Mouse (Mus musculus) liver, embryonic 14.5 days (tissue): ENCODE results near the gene Cd101. TPM values are rescaled to one million over a fixed set of nuclear protein-coding genes. Genes with fewer than 3 reads are reported as not detected.

ENCODE experiments used
- ATAC-seq: fragments of 200-750 bp; cut with Nextera tagmentation; 2 replicates; pipeline ENCODE4 v1.8.0; 2017; ENCODE audit warnings: moderate number of reproducible peaks, mild to moderate bottlenecking, moderate library complexity; ENCODE audit not compliant: insufficient read depth
- DNase-seq, 3 experiments: peaks; one replicate each; pipeline ENCODE4 v3.0.0-alpha.2; 2012 to 2013; ENCODE audit warnings: low read depth in 3 of 3, low spot score in 3 of 3
- H3K27ac ChIP-seq: fragments of 300-500 bp; sonication (generic); 2 replicates; pipeline ENCODE4 v1.5.1; 2014; ENCODE audit warnings: moderate library complexity, mild to moderate bottlenecking, control low read depth, inconsistent platforms
- H3K27me3 ChIP-seq: fragments of 300-500 bp; sonication (generic); 2 replicates; pipeline ENCODE4 v1.6.1; 2014; ENCODE audit warnings: mild to moderate bottlenecking, low read length, moderate library complexity; ENCODE audit not compliant: control insufficient read depth, insufficient read depth
- H3K36me3 ChIP-seq: fragments of 300-500 bp; sonication (generic); replicated peaks from 2 replicates; pipeline ENCODE4 v1.6.1; 2014; ENCODE audit warnings: low read depth; ENCODE audit not compliant: control insufficient read depth, insufficient read depth
- H3K4me1 ChIP-seq, 2 experiments: fragments of 200-500 bp in 1 of 2; fragments of 300-500 bp in 1 of 2; sonication (generic) in 1 of 2; replicated peaks; 2 replicates each; pipeline ENCODE4 v1.6.1; 2012 to 2014; ENCODE audit warnings: antibody characterized with exemption in 1 of 2, inconsistent platforms in 1 of 2, low read length in 1 of 2; ENCODE audit not compliant: control insufficient read depth in 2 of 2, insufficient read depth in 2 of 2
- H3K4me2 ChIP-seq: fragments of 300-500 bp; sonication (generic); 2 replicates; pipeline ENCODE4 v1.6.1; 2014; ENCODE audit warnings: low read depth, mild to moderate bottlenecking, control low read depth, moderate library complexity
- H3K4me3 ChIP-seq, 2 experiments: fragments of 200-500 bp in 1 of 2; fragments of 300-500 bp in 1 of 2; sonication (generic) in 1 of 2; 2 replicates each; pipeline ENCODE4 v1.5.1; 2012 to 2014; ENCODE audit warnings: low read depth in 2 of 2, low read length in 2 of 2, mild to moderate bottlenecking in 2 of 2, control low read depth in 1 of 2, inconsistent platforms in 1 of 2, moderate library complexity in 1 of 2; ENCODE audit not compliant: insufficient read depth in 1 of 2
- H3K9ac ChIP-seq: fragments of 300-500 bp; sonication (generic); replicated peaks from 2 replicates; pipeline ENCODE4 v1.6.1; 2014; ENCODE audit warnings: mild to moderate bottlenecking, control low read depth, moderate library complexity
- H3K9me3 ChIP-seq: fragments of 300-500 bp; sonication (generic); 2 replicates; pipeline ENCODE4 v1.6.1; 2016; ENCODE audit warnings: low read length, mixed read lengths; ENCODE audit not compliant: control insufficient read depth
- CTCF ChIP-seq: IDR thresholded peaks from 2 replicates; pipeline ENCODE4 v1.5.1; 2016; ENCODE audit warnings: antibody characterized with exemption, low read depth, control low read depth
- EP300 ChIP-seq: IDR thresholded peaks from 2 replicates; pipeline ENCODE4 v1.6.1; 2016; ENCODE audit warnings: antibody characterized with exemption, low read depth
- WGBS: fragments of 180-500 bp; shearing (Covaris S2); extraction: QIAGEN DNeasy Blood & Tissue Kit; methylation state at CpG from one replicate; pipeline ENCODE4 v1.1.7; 2014; ENCODE audit not compliant: insufficient replicate concordance; 5-methylcytosine and 5-hydroxymethylcytosine counted together
- polyA plus RNA-seq, 2 experiments: library from polyadenylated mRNA; depleted of rRNA in 1 of 2; stranded (reverse) in 1 of 2; unstranded in 1 of 2; fragments of >200 nt; fragmentation: Nextera tagmentation in 1 of 2; extraction: Ambion mirVana in 1 of 2; gene quantifications; 2 replicates each; pipeline versions ENCODE4 v1.2.1 to v1.2.3; 2012 to 2014

The Cd101 gene
- polyA plus RNA-seq, 2 experiments, result 0.02 to 0.03 TPM

- no peaks in the 10 kb centered on the region; the same call in 1 of the 2 replicates for H3K27me3 ChIP-seq
- 27% methylated on average over 2 of the region's 2 CpGs for WGBS
- TF ChIP-seq EP300, result no peak
- TF ChIP-seq CTCF, result no peak
- no peaks in the 10 kb centered on the region for H3K9me3 ChIP-seq
- no peak overlapping the region for H3K27ac ChIP-seq
- H3K36me3 ChIP-seq, result no peaks in the 10 kb centered on the region
- no peak overlapping the region for H3K4me2 ChIP-seq
- ATAC-seq (no peak), DNase-seq (no peak)
- H3K4me3 ChIP-seq, result no peak overlapping the region
- H3K4me1 ChIP-seq, result no peaks in the 10 kb centered on the region
- no peak overlapping the region for H3K9ac ChIP-seq
Measured at GRCm38 (mm10) chr3:100999732-101000131, 29.6 kb downstream of the Cd101 start.

GRCm38 (mm10) chr3:100998904-100999340 lies 30.4 kb downstream of the Cd101 start:
- DNase-seq (peak; percentile 41 to 45 (median 44)), ATAC-seq (no peak)
- Histone ChIP-seq H3K4me1 (no peaks in the 10 kb centered on the region), H3K27me3 (no peaks in the 10 kb centered on the region; the same call in 1 of the 2 replicates), H3K27ac (no peak overlapping the region), H3K4me2 (no peak overlapping the region), H3K36me3 (no peaks in the 10 kb centered on the region), H3K4me3 (no peak overlapping the region), H3K9ac (no peak overlapping the region), H3K9me3 (no peaks in the 10 kb centered on the region)
- TF ChIP-seq EP300, result no peak
- TF ChIP-seq CTCF, result peak; percentile 95
- WGBS, result 10% methylated on average over 6 of the region's 6 CpGs

GRCm38 (mm10) chr3:100997785-100998570 lies 31.4 kb downstream of the Cd101 start:
- no peak for ATAC-seq
- Histone ChIP-seq H3K27ac (no peak overlapping the region), H3K27me3 (no peaks in the 10 kb centered on the region), H3K36me3 (no peaks in the 10 kb centered on the region), H3K9ac (no peak overlapping the region), H3K9me3 (no peaks in the 10 kb centered on the region), H3K4me3 (no peak overlapping the region), H3K4me1 (0 out of 4 replicates have a peak, but pooled peaks cover 0 to 3% of the 10 kb centered on the region in 2 experiments), H3K4me2 (no peak overlapping the region)
- no peak for DNase-seq
- TF ChIP-seq EP300 (no peak), CTCF (no peak)
- 51% methylated on average over 10 of the region's 10 CpGs for WGBS

- no peak for ATAC-seq
- no peaks in the 10 kb centered on the region for H3K36me3 ChIP-seq
- 0 out of 4 replicates have a peak, but pooled peaks cover 0 to 3% of the 10 kb centered on the region in 2 experiments for H3K4me1 ChIP-seq
Measured at GRCm38 (mm10) chr3:100994252-100994651, 35.1 kb downstream of the Cd101 start.

GRCm38 (mm10) chr3:100993718-100994117 lies 35.6 kb downstream of the Cd101 start:
- H3K9me3 ChIP-seq, result no peaks in the 10 kb centered on the region
- no peak overlapping the region for H3K4me3 ChIP-seq
- 24% methylated on average over 15 of the region's 15 CpGs for WGBS
- no peak for TF ChIP-seq EP300
- no peak for TF ChIP-seq CTCF
- no peaks in the 10 kb centered on the region for H3K36me3 ChIP-seq
- H3K4me1 ChIP-seq, result 0 out of 4 replicates have a peak, but pooled peaks cover 0 to 3% of the 10 kb centered on the region in 2 experiments
- DNase-seq (no peak), ATAC-seq (no peak)
- H3K27me3 ChIP-seq, result no peaks in the 10 kb centered on the region
- H3K27ac ChIP-seq, result no peak overlapping the region
- no peak overlapping the region for H3K9ac ChIP-seq
- H3K4me2 ChIP-seq, result no peak overlapping the region

More at GRCm38 (mm10) chr3:100994252-100994651, 35.1 kb downstream of the Cd101 start:
- DNase-seq, result no peak
- no peak for TF ChIP-seq EP300
- TF ChIP-seq CTCF, result no peak
- Histone ChIP-seq H3K9ac (no peak overlapping the region), H3K27ac (no peak overlapping the region), H3K4me2 (no peak overlapping the region), H3K27me3 (no peaks in the 10 kb centered on the region), H3K4me3 (no peak overlapping the region), H3K9me3 (no peaks in the 10 kb centered on the region)
- 61% methylated on average over 4 of the region's 4 CpGs for WGBS
